Mouse (Mus musculus): Measurements from ENCODE around the gene Fitm1.

Gene Fitm1

DNA sequence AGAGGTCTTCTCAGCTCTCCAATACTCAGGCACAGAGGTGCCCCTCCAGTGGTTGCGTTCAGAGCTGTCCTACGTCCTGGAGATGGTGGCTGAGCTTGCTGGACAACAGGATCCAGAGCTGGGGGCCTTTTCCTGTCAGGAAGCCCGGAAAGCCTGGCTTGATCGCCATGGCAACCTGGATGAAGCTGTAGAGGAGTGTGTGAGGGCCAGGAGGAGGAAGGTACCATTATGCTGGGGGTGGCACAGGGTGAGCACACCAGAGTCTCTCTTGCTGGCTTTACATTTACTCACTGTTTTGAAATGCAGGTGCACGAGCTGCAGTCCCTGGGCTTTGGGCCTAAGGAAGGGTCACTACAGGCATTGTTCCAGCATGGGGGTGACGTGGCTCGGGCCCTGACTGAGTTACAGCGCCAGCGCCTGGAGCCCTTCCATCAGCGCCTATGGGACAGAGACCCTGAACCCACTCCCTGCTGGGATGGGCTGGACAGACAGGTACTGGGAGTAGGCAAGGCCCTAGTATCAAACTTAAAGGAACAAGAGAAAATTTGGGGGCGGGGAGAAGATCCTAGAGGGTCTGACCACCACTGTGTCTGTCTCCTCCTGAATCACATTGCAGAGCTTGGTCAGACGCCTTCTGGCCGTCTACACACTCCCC lies 20.7 kb downstream of the Fitm1 start:
- in situ Hi-C loops (cut with MseI, MboI): no loop called here

DNA sequence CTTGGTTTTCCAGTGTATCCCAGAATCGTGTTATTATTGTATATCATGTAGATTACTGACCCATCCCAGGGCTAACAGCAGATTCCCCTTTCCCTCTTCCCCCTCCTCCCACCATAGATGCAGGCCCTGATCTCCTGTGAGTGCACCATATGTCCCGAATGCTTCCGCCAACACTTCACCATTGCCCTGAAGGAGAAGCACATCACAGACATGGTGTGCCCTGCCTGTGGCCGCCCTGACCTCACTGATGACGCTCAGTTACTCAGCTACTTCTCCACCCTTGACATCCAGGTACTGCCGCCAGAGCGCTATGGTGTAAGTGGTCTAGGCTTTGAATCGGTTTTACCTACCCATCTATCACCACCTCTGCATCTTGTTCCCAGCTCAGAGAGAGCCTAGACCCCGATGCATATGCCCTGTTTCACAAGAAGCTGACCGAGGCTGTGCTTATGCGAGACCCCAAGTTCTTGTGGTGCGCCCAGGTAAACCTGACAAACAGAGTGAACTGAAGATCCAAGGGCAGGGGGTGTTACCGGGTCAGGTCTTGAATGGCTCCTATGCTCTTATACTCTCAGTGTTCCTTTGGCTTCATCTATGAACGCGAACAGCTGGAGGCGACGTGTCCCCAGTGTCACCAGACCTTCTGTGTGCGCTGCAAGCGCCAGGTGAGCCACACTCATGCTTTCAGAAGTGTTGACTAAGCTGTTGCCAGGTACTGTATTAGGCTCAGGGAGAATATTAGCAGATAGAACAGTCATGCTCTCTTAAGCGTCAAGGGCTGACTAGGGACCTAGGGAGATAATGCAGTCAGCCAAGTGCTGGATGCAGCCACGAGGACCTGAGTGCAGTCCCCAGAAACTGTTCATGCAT lies 23.3 kb downstream of the Fitm1 start:
- in situ Hi-C loops (cut with MseI, MboI): no loop called here

DNA sequence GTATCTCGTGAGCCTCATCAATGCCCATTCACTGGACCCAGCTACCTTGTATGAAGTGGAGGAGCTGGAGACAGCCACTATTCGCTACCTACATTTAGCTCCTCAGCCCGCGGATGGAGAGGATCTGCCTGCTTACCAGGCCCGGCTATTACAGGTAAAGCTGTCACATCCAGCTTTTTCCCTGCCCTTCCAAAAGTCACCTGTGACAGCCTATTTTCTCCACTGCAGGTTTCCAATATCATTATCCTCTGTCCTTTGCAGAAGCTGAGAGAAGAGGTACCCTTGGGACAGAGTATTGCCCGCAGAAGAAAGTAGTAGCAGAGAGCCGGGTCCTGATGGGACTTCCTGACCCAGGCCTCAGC lies 27.8 kb downstream of the Fitm1 start, which contains the start of gene Irf9:
Irf9 (plus strand) TSS at position 301 of the 362 bp plus-strand sequence.
- in situ Hi-C loops (cut with MseI, MboI): no loop called here

- in situ Hi-C loops (cut with MseI, MboI): no loop called here
Observed at GRCm38 (mm10) chr14:55603633-55604576, 28.5 kb downstream of the Fitm1 start.

DNA sequence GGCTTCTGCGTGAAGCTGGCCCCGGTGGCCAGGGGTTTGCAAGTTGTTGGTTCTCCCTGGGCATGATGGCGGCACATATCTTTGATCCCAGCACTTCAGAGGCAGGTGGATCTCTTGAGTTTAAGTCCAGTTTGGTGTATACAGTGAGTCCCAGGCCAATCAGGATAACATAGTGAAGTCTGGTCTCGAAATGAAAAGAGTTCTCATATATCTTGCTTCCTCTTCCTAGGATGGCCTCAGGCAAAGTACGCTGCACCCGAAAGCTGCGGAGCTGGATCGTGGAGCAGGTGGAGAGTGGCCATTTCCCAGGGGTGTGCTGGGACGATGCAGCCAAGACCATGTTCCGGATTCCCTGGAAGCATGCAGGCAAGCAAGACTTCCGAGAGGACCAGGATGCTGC lies 29.4 kb downstream of the Fitm1 start:
- in situ Hi-C loops (cut with MseI, MboI): no loop called here

GRCm38 (mm10) chr14:55605743-55606459 lies 30.5 kb downstream of the Fitm1 start:
- in situ Hi-C loops (cut with MseI, MboI): no loop called here

DNA sequence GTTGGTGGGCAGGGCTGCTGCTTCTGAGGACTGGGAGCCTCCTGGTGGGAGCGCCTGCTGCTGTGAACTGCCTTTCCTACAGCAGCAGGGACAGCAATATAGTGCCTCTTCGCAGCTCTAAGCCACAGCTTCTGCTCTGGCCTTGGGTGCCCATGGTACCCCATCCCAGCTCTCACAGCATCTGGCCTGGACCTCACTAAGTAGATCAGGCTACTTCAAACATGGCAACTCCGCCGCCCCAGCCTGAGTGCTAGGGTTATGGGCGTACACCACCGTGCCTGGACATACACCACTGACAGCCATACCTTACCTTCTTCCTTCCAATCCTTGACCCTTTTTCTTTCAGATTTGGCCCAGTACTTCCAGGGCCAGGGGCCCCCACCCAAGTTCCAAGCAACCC lies 32.9 kb downstream of the Fitm1 start:
- in situ Hi-C loops (cut with MseI, MboI): no loop called here

GRCm38 (mm10) chr14:55613346-55613745 lies 37.9 kb downstream of the Fitm1 start:
- in situ Hi-C loops (cut with MseI, MboI): no loop called here

GRCm38 (mm10) chr14:55614565-55615178 lies 39.3 kb downstream of the Fitm1 start:
- in situ Hi-C loops (cut with MseI, MboI): no loop called here

DNA sequence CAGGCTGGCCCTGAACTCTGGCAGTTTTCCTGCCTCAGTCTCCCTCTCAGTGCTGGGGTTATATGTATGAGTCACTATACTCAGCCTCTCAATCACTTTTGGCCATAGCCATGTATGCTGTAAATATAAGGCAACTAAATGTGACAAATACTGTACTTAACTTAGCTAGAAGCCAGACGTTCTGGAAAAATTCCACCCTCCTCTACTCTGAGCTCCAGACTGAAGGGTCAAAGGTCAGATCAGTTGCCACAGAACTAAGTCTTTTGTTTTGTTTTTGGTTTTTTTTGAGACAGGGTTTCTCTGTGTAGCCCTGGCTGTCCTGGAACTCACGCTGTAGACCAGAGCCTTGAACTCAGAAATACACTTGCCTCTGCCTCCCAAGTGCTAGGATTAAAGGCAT lies 40.5 kb downstream of the Fitm1 start:
- in situ Hi-C loops (cut with MseI, MboI): no loop called here

DNA sequence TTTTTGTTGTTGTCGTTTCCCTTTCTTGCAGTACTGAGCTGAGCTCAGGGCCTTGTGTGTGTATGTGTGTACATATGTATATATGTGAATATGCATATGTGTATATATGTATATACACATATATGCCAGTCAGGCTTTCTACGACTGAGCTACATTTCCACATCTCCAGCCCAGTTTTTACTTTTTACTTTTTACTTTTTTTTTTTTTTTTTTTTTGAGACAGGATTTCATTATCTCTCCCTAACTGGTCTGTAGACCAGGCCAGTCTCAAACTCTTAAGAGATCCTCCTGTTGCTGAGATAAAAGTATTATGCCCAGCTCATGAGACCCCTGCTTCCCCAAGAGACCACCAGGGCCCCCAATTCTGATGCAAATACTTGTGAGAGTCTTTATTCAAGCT lies 41.4 kb downstream of the Fitm1 start:
- in situ Hi-C loops (cut with MseI, MboI): no loop called here

GRCm38 (mm10) chr14:55617822-55618221 lies 42.4 kb downstream of the Fitm1 start, which contains the start of gene Rec8:
Gene Rec8 (plus strand): TSS chr14:55618037.
- in situ Hi-C loops (cut with MseI, MboI): no loop called here

GRCm38 (mm10) chr14:55618486-55619195 lies 43.2 kb downstream of the Fitm1 start:
- in situ Hi-C loops (cut with MseI, MboI): no loop called here
